Mouse (Mus musculus) cerebellum, postnatal 25 days (tissue): Measurements from ENCODE around the gene Dchs1.
A peak's percentile ranks its signal among the peaks of the same experiment; 100 is the strongest.
"Not testable (repeated sequence)": the region's sequence is repeated elsewhere in the genome, so short reads cannot be mapped to it uniquely, and the experiment has no call there.

Source experiments
- DNase-seq, 2 experiments: peaks; one replicate each; pipeline ENCODE4 v3.0.0; 2021; ENCODE audit warnings: mixed read lengths in 2 of 2

Dchs1 gene

GRCm38 (mm10) chr7:105741978-105742377 lies 45.5 kb downstream of the Dchs1 start:
- peak in 1 of 2 experiments; percentile 2 for DNase-seq

DNA sequence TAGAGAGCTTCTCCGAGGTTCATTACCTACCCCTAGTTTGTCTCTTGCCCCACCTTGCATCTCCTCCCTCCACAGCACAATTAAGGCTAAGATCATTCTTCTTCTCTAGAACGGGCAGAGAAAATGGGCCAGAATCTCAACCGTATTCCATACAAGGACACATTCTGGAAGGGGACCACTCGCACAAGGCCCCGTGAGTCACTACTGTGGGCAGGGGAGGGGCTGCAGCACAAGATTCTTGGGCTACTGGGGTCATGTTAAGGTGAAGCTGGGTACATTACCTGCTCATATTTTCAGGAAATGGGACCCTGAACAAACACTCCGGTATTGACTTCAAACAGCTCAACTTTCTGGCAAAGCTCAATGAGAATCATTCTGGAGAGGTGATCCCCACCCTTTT lies 46.6 kb downstream of the Dchs1 start:
- no peak for DNase-seq

- no peak for DNase-seq
Measured at GRCm38 (mm10) chr7:105740089-105740795, 47.2 kb downstream of the Dchs1 start.

DNA sequence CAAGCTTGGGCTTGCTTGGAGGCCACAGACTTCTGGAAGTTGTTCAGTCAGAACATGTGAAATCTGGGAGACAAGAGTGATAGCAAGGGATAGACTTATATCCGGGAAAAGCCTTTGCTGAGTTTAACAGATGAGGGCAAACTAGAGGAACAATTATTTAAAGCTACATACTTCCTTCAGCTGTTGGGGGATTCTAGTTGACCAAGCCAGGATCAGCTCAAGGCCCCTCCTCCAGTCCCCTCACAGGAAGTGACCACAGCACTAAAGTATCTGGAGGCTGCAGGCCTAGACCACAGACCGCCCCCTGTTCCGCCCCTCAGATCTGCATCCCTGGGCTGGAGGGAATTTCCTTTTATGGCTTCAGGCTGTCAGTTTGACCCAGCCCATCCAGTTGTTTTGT lies 48.5 kb downstream of the Dchs1 start:
- no peak for DNase-seq

DNA sequence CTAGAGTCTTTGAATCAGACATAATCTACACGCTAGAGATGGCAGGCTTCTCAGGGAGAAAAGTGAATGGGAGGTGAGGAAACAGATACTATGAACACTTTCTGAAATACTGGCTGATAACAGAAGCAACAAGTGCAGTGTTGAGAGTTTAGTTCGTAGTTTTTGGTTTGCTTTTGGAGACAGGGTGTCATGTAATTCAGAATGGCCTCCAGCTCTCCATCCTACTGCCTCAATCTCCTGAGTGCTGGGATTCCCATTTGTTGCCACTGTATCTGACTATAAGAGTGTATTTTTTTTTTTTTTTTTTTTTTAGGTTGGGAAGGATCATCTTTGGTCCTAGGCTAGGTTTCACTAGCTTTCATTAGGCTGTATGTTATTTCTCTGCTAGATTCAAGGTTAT lies 49.2 kb downstream of the Dchs1 start:
- DNase-seq, result no peak

- DNase-seq, result no peak
Measured at GRCm38 (mm10) chr7:105737648-105738047, 49.8 kb downstream of the Dchs1 start.

GRCm38 (mm10) chr7:105736911-105737521 lies 50.4 kb downstream of the Dchs1 start, which contains the start of gene Rrp8:
Gene Rrp8 (minus strand): TSS chr7:105737385.
- DNase-seq, result peak; percentile 54 to 56

DNA sequence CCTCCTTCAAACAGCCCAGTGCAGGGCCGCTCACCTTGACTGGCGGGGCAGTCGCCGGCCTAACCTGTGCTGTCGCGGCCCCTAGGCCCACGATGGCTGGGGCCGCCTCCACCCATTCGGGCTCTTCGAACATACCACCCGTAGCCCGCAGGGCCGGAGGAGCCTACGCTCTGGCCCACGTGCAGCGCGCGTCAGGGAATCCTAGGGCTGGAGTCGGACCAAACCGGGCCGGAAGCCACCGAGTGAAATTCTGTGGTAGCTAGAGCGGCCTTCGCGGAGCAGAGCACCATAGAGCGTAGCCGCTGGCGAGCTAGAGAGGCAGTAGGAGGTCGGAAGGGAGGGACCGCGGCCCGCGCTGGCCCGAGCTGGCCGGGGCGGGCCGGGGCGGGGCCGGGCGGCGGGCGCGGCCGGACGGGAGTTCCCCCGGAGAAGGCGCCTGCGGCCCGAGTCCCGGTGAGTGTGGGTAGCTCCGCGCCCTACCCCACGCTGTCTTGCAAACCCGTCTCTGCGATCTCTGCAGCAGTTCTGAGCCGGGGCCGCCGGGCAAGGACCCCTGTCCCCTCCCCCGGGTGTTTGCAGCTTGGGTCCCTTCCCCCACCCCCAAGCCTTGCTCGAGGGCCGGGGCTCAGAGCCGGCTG lies 51.1 kb downstream of the Dchs1 start, which contains the start of gene Ilk:
Gene Ilk (plus strand): TSS at position 329 of the 638 bp plus-strand sequence.
- DNase-seq, result peak; percentile 94 to 95

DNA sequence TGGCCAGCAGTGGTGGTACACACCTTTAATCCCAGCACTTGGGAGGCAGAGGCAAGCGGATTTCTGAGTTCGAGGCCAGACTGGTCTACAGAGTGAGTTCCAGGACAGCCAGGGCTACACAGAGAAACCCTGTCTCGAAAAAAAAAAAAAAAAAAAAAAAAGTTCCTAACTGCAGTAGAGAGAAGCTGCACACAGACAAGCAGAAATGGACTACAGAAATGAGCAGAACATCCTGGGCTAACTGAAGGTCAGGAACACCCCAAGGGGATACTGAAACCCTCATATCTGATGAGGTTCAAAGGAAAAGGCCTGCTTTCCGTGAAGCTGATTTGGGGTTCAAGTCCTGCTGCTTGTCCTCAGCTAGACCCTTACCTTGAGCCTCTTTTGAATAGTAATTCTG lies 52.0 kb downstream of the Dchs1 start:
- not testable (repeated sequence) for DNase-seq

DNA sequence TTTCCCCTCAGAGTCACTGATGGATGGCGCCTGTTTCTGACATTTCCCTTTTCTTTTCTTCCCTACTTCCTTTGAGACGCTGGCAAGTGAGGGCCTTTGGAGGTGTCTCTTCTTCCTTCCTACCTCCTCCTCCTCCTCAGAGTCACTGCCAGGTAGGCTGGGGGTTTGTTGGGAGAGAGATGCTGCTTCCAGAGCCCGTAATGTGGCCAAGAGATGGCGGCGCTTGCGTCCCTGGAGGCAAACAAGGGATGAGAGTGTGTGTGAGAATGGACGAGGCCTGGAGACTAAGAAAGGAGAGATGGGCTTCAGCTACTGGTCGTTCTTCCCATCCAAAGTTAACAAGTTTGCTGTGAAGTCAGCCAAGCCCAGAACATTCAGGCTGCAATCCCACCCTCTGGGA lies 52.6 kb downstream of the Dchs1 start:
- DNase-seq, result no peak

DNA sequence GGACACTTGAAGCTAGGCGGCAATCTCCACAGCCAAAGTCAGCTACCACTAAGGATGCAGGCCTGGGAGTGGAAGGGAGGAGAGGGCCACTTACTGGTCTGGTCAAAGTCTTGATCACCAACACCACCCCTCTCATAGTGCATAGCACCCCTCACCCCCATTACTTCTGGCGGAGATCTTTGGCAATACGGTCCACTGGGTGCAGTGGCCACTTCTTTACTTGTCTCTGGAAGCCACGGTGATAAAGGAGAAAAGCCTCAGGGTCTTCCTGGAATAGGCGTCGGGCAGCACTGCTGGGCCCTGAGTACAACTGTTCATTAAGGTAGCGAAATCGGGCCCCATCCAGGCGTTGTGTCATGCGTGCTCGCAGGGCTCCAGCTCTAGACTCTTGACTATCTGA lies 53.6 kb downstream of the Dchs1 start:
- DNase-seq, result no peak

- no peak for DNase-seq
Measured at GRCm38 (mm10) chr7:105728701-105729428, 58.6 kb downstream of the Dchs1 start.

GRCm38 (mm10) chr7:105726980-105727325 lies 60.5 kb downstream of the Dchs1 start:
- DNase-seq, result no peak

GRCm38 (mm10) chr7:105726144-105726979 lies 61.1 kb downstream of the Dchs1 start:
- DNase-seq, result peak; percentile 47 to 63

GRCm38 (mm10) chr7:105721916-105722315 lies 65.5 kb downstream of the Dchs1 start:
- no peak for DNase-seq

GRCm38 (mm10) chr7:105715366-105715765 lies 72.1 kb downstream of the Dchs1 start:
- no peak for DNase-seq

DNA sequence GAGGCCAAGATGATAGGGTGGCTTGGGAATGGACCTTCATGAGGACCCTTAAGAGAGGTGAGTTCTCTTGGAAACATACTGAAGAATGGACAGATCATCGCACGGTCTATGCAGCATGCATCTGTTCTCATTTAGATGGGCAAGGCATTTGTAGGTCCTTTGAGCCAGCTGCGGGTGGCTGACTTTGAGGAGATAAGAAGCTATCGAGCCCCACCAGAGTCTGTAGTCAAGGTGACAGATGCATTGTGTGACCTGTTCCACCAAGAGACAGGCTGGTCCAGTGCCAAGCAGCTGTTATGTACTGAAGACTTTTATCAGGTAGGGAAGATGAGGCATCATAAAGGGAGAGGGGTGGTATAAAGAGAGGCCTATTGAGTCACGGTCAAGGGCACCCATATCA lies 78.7 kb downstream of the Dchs1 start:
- DNase-seq, result no peak

DNA sequence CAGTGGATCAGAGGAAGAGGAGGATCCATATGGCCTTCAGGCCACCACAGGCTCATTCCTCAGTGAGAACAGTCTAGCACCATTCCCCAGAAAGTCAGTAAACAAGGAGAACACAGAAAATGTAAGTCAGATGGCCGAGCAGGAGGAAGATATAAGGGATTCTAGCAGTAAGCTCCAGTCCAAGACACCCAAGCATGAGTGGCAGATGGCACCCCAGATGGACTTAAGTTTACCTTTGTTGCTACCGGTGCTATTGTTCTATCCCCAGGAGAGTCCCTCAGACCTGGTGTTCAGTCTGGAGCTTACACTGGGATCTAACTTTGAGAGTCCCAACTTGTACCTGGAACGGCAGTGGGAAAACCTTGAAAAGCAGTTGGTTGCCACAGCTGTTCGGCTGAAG lies 83.6 kb downstream of the Dchs1 start:
- peak; percentile 40 to 44 for DNase-seq

GRCm38 (mm10) chr7:105703184-105703583 lies 84.3 kb downstream of the Dchs1 start:
- DNase-seq, result peak; percentile 15 to 22
